Mouse (Mus musculus) cerebellum, postnatal 10 days (tissue): ENCODE measurements around the gene Glrb.
A peak's percentile ranks its signal among the peaks of the same experiment; 100 is the strongest.

Experiments
- DNase-seq, 2 experiments: peaks; one replicate each; pipeline ENCODE4 v3.0.0; 2021; ENCODE audit warnings: mixed read lengths in 2 of 2

Gene Glrb

DNA sequence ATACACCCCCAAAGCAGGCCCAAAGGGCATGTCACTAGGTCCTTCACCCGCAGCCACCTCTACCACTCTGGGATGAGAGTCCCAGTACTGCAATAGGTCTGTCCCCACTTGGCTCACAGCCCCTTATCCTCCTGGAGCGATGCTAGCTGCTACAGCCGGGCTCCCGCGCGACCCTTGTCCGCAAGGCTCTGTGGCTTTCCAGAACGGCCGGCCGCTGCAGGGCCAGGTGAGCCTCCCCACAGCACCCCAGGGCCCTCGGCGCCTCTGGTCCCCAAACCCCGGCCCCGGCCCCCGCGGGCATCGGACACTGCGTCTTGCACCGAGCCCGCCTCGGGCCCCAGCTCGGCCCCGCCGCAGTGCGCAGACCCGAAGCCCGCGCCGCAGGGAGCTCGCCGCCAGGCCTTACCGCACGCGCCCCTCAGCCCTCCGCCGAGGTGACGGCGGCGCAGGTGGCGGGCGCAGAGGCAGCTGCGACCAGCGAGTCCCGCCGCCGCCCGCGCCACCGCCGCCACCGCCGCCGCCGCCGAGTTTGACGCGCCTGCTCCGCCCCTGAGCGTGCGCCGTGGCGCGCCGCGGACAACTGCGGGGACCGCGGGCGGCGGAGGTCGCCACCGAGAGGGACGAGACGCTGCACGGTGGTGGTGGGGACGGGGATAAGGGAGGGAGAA lies at the start of gene Glrb:
Glrb (minus strand) TSS at position 550 of the 668 bp plus-strand sequence.
- DNase-seq: peak; percentile 86 to 88

DNA sequence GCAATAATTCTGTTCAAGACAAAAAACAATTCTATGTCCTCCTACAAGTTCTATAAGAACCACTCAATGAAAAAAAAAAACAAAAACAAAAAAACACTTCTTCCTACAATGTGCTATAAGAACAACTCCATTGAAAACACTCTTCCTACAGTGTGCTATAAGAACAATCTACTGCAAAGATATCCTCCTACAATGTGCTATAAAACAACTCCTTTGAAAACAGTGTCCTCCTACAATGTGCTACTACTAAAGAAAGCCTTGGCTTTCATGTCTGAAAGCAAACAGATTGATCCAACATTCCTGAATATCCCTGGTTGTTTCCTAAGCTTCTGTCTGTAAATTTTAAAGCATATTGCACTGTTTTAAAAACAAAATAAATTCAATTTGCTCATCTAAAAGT lies 46.5 kb upstream of the Glrb start:
- DNase-seq: no peak

DNA sequence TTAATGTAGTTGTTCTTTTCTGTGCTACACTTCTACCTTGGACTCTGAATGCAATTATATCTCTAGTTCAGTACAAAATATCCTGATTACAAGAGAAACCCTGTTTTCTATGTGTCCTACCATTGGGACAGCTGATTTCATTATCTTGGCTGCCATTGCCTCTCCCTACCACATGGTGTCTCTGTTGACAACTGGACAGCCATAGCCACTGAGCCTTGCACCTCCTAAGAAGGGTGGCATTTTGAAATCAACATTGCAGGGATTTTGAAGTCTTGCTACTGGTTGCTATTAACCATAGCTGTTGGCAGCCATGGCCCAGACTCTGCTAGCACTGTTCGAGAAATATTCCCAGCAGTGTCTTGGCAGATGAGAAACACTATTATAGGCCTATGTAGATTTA lies 45.1 kb upstream of the Glrb start:
- peak; percentile 77 to 79 for DNase-seq

DNA sequence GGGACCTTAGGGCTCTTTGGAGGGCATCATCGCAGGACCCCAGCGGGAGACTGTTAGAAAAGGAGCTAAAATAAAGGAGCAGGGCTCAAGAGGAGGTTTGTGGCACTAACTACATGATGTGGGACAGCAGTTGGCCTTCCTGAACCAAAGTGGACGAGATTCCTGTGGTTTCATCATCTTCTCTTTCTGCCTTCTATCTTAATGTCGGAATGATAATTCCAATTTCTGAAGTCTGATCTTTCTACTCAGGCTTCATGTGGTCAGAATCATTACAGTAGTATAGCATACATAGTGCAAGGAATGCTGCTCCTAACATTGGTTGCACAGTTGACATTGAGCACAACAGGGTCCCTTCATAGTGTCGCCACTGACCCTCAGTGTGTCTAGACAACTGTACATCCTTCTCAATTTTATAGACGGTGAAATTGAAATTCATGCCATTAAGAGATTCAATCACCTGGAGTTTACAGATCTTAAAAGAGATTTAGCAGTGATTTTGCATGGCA lies 372 bp upstream of the Glrb start:
- DNase-seq: no peak

DNA sequence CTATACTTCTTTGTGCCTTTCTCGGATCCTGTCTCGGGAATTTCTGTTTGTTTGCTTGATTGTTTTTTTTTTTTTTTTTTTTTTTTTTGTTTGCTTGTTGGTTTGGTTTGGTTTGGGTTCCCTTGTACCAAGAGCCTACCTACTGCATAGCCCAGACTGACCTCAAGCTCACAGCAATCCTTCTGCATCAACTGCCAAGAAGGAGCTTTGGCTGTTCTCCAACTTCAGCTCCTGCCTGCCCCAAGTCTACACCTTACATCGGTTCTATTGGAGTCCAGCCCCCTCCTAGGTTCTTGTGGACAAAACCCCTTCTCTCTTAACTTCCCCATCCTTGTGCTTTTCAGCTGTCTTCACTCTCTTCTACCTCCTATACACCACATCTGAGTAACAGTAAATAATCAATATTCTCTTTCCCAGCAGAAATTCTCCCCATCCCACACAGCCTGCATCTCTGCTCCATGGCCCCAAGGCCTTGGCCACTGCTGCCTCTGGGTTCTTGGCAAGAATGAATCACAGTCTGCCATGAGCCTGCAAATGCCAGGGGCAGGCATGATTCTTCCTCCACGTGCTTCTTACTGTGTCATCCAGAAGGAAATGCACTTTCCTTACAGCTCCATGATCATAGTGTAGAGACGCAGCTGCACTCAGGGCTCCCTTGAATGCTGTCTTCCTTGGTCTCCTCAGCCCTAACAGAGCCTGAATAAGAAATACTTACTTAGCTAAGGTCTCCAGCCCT lies 18.5 kb downstream of the Glrb start:
- peak; percentile 74 to 78 for DNase-seq

DNA sequence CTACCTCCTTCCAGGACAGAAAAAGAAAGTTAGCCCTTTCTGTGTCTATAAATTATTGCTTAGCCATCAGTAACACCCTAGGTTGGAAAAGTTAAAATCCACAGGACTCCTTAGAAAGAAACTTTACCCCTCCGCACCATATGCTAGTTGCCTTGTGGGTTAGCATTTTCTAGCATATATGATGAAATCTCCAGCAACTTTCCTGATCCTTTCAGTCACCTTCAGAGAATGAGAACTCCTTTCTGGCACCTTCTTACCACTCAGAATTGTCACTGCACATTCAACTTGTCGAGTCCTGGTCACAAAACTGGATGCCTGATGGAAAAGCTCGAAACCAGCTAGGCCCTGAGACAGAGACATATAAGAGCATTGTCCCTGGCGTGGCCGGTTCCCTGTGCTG lies 19.1 kb downstream of the Glrb start:
- no peak for DNase-seq

DNA sequence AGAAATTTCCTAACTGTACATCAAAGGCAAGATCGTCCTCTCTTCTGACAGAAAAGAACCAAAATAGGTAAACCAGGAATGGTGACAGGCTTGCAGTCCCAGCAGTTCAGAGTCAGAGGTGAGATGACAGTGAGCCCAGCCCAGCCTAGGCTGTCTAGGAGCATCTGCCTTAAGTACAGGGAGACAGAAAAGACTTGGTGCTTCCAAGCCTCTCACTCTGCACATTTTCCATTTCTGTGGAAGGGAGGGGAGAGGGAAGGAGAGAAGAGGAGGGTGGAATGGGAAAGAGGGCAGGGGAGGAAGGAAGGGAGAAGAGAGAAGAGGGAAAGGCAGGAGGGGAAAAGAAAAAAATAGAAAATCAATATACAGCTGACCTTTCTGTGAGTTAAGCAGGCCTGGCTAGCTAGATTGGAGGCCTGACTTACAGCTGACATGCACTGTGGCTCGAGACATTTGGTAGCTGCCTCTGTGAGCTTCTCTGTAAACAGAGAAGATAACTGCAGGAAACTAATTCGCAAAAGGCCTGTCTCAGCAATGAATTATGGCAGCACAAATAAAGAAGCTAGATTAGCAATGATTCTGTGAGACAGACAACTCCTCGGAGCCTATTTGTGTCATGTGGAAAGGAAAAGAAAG lies 20.3 kb downstream of the Glrb start:
- no peak for DNase-seq

DNA sequence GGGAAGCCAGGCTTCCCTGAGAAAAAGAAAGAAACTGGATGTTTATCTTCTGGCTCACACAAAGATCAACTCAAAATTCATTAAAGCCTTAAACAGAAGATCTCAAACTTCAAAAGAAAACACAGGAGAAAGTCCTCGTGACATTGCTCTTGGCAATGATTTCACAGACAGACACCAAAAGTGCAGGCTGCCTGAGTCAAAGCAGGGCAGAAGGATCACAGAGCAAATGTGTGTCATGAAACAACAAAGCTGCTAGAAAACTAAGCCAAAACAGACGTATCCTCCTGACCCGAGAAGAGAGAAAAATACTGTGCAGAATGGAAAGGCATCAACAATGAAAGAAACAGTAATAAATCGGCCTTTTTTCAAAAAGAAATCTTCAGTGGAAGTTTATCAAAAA lies 22.4 kb downstream of the Glrb start:
- DNase-seq: peak in 1 of 2 experiments; percentile 13

DNA sequence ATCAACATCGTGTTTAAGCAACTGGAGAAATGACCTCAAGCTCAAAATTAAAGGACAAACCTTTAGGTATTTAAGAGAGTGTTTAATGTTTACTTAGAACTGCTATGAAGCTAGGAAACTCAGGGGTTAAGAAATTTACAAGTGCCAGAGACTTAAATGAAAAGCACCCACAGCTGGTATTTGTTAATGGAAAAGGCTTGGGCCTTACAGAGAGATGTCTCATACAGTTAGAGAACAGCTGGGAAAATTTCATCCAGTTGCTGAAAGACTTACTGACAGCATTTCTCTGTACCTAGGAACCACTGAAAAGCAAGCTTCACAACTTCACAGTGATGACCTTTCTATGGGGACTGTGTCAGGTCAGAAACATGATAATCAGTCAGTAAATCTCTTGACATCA lies 28.3 kb downstream of the Glrb start:
- no peak for DNase-seq

DNA sequence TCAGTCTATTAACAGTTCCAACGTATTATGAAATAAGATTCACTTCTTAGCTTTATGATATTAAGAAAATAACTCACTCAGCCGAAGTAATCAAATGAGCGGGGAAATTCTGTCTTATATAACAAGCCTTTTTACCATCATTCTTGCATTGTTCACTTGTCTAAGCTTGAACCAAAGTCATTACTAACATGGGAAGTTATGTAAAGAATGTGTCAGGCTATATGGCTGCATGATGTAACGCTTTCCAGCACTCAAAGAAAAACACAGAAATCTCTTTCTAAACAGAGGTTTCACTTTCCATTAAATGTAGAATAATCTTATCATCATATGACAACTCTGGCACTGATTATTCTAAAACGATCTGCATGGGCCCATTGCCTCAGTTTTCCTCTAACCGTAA lies 29.9 kb downstream of the Glrb start:
- no peak for DNase-seq

DNA sequence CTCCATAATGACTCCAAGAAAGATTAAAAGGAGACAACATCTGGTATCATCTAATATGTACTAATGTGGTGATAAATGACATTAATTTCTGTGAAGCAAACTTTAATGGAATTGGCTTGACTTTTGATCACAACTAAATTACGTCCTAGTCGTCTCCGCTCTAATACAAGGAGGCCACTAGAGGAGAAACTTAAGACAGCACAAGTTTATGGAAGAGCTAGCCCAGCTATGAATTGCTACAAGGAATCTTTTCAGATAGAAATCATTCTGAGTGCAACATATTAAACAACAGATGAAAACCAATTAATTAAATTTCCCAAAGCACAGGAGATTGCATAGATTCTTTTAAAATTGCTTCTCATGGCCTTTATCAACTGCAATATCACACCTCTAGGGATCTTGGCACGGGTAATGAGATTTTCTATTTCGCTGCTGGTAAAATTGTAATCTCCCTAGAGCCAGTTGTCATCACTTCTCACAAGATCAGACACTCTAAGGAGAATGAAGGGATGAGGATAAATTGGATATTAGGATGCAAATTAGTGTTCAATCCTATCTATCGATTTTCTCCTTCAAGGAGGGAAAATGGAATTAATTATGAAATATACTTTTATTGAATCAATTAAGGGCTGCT lies 32.7 kb downstream of the Glrb start:
- DNase-seq: no peak

DNA sequence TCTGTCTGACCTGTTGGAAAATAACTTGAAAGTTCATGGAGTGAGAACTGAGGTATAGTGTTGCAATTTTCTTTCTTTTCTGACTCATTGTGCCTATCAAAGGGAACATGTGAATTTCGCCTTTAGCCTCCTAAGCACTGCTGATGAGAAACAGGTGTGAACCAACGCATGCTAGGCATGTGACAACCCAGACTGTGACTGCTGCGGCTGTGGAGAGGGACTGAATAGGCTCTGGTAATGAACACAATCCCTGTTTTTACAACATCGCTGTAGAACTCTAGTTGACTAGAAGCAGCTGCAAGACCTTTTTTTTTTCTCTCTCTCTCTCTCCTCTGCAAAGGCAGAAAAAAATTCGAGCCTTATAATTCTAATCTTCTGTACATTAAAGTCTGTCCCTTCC lies 34.9 kb downstream of the Glrb start:
- DNase-seq: no peak

DNA sequence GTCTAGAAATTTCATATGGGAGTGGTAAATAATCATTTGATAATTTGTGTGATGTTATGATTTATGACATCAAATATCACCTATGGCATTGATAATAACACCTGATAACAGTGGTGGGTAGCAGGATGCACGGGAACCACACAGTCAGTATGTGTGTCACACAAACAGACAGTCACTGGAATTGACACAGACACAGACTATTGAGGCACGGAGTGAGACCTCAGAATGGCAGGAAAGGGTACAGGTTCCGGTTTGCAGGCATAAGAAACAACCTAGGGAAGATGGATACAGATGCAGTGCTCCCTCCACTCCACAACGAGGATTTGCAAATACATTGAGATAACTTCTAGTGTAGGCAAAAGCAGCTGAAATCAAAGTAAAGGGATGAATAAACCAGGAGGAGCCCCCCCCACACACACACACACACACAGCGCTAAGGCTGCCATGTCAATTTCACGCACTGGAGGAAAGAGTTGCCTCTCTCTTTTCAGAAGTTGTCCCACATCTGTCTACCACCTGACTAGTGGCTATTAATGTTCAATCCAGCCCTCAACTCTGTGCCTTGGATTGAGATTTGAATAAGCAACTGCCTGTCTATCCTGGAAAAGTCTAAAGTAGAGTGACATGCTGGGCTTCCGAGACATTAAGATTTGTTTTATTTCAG lies 38.6 kb downstream of the Glrb start:
- no peak for DNase-seq

DNA sequence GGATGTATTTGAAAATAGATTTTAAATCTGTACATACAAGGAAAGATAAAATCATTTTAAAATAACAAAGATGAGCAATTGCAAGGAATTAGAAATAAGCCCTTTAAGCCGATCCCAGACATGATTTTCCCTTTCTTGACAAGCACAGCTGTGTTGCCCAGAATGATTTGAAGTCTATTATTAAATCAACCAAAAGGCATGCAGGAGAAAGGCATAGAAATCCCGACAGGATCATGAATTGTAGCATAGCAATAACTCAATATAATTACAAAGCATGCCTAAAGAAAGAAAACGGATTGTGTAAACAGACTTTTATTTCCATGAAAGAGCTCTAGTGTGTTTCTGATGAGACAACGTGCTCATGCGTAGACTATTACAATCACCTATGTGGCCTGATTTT lies 39.4 kb downstream of the Glrb start:
- DNase-seq: no peak

DNA sequence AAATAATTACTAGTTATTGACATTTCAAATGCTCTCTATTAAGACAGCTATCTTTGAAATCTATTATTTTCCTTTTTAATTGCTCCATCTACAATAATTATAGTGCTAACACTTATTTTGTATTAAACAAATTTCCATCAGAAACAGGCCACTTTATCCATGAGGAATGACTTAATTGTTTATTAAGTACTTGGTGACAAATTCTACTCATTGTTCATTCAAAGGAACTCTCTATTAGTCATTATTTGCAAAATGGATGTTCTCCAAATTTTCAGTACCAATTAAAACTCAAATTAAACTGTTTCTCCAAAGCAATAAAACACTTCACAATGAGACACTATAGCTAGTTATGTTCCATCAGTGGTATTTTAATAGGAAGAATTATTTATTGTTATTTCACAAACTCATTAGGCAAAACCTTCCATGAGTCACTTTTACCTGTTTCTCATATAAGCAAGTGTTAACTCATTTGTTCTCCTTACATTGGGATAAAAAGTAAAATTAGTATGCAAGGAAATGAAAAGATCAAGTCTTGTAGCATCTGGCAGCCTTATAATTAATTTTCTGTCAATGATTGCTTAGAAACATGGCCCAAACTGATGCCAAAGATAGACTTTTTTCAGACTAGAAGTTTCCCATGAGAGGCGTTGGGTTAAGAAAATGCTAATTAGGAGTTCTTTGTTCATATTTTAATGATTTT lies 41.8 kb downstream of the Glrb start:
- no peak for DNase-seq

DNA sequence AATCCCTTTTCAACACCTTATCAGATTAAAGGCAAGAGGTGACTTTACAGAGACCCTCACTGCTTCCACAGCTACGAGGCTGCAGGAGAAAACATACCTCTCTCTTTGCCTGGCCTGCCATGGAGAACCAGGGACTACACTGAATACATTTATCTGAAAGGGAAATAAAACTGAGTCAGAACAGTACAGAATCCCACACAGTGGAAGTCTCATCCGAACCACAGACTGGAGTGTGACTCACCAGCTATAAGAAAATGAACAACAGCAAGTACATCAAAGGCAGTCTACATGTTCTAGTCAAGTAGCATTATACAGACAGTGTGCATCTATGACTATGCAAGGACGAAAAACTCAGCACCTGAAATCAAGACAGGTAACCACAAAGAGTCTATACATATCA lies 46.1 kb downstream of the Glrb start:
- DNase-seq: no peak

DNA sequence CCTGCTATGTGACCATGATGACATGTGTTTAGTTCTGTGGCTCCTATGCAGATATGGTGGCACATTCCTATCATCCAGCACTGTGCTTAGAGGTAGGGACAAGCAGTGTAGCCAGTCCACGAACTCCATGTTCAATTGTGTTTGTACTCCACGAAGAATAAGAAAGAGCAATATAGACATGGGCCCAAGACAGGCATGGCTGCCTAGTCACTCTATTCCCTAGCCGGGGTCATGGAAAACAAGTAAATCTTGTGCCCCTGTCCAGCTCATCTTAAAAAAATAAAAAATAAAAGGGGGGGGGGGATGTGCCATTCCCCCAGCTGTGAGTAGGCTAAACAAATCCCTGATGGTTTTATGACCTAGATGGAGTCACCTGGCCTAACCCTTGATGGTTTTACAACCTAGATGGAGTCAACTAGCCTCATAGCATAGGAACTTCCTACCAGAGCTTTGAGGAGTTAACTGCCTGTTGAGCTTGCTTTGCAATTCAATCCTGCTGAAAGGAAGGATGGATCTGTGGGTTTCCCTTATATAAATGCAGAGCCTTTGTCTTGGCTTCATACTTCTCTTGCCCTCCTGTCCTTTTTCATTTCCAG lies 60.5 kb downstream of the Glrb start:
- no peak for DNase-seq

DNA sequence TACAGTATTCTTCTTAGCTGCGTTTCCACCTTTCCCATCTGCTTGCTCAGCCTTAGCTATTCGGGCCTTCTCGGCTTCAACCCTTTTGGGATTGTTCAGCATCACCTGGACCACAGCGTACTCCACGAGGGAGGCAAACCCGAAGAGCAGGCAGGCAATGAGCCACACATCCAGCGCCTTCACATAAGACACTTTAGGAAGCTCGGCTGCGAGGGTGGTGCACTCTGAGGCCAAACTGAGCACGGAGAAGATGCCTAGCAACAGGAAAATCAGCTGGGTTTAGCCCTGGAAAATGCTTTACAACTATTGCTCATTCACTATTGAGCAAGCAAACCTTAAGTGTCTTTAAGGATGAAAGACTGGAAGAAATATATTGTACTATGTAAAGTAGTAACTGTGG lies 62.5 kb downstream of the Glrb start:
- no peak for DNase-seq

DNA sequence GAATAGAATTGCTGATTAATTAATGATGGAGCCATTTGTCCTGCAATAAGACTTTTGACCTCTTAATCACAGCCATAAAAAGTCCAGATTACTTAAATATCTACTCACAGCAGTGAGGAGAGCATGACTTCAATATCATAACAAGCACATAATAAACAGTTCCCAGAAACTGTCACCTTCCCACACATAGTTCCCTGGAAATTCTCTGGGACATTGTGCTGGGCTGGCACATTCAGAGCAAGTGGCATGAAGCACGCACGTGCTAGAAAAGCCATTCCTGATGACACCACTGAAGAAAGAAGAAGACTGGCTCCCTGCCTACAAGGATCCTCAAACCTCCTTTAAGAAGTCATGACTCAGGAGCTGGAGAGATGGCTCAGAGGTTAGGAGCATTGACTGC lies 67.8 kb downstream of the Glrb start:
- DNase-seq: no peak

DNA sequence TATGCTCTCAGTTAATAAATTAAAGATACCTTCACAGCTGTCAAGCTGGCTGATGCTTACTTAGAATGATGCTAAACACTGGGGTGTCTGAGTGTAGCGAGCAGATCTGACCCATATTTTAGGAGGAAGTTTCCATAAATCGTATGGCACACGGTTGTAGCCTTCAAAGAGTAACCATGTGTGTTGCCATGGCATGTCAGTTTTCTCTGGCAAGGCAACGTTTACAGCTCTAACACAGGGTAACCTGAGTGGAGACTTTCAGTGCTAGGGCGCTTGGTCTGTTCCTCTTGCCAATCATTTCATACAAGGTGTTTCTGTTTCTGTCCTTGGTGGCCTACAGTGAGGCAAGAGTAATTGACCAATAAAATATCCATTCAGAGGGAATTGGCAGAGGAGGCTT lies 73.6 kb downstream of the Glrb start:
- no peak for DNase-seq

DNA sequence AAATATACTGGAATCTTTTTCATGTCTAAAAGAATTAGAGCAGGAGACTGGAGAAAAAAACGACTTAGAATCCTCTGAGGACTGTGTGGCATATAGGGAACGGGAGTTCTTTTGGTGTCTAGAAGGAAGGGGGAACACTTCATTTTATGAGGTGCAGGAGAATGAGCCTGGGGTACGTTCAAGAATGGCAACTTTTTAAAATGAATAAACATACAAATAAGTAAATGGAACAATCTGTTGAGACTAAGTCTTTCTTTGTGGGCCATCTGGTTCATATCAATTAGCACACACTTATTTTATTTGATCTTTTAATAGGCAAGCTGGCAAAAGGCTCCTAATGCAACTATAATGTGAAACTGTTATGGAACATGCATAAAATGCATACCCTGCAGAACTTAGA lies 75.9 kb downstream of the Glrb start:
- DNase-seq: no peak

DNA sequence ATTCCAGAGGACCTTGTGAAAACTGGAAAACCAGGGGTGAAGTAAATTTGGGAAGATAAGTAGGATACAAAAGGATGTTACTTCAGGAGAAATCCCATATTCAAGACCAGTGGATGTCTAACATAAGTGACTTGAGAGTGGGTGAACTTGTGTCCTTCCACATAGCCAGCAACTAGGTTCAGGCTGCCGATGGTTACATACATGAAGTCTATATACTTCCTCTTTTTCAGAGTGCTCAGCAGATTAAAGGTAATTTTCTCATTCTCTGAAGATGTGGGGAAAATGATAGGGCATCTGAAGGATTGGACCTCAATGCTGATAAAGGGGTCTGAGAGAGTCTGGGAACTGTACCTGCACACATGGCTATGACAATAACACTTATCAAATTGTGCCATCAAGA lies 89.5 kb downstream of the Glrb start:
- DNase-seq: no peak
